Mouse (Mus musculus) heart, adult 2 months (tissue): ENCODE data around the gene Rps13.

Experiments used
- CTCF ChIP-seq: fragments of 200-600 bp; IDR thresholded peaks from 2 replicates; pipeline ENCODE4 v1.8.1; 2022; ENCODE audit warnings: antibody characterized with exemption, mild to moderate bottlenecking, moderate library complexity
- POLR2A ChIP-seq: fragments of 200-500 bp; IDR thresholded peaks from 2 replicates; pipeline ENCODE4 v1.6.1; 2011; ENCODE audit warnings: mild to moderate bottlenecking, low read depth, low read length, control low read depth; ENCODE audit not compliant: insufficient read depth

GRCm38 (mm10) chr7:116374284-116374683 is 40.3 kb upstream of the Rps13 start:
- TF ChIP-seq CTCF (no peak), POLR2A (no peak)
